Mouse (Mus musculus) forebrain, embryonic 14.5 days (tissue): Measurements from ENCODE around the gene Olfr790. TPM values are rescaled to one million over a fixed set of nuclear protein-coding genes. Genes with fewer than 3 reads are reported as not detected.

Source experiments
- ATAC-seq: fragments of 200-750 bp; cut with Nextera tagmentation; 2 replicates; pipeline ENCODE4 v1.8.0; 2017; ENCODE audit warnings: mild to moderate bottlenecking, moderate library complexity
- DNase-seq: peaks from one replicate; pipeline ENCODE4 v3.0.0-alpha.2; 2015; ENCODE audit warnings: low spot score
- H3K27ac ChIP-seq: fragments of 300-500 bp; sonication (generic); 2 replicates; pipeline ENCODE4 v1.5.1; 2014; ENCODE audit warnings: low read depth, mild to moderate bottlenecking, control low read depth, low read length, moderate library complexity
- H3K27me3 ChIP-seq: fragments of 300-500 bp; sonication (generic); replicated peaks from 2 replicates; pipeline ENCODE4 v1.6.1; 2014; ENCODE audit warnings: low read length, control low read depth, mixed read lengths; ENCODE audit not compliant: control insufficient read depth, insufficient read depth
- H3K36me3 ChIP-seq: fragments of 300-500 bp; sonication (generic); 2 replicates; pipeline ENCODE4 v1.6.1; 2014; ENCODE audit warnings: low read length, control low read depth; ENCODE audit not compliant: control insufficient read depth, insufficient read depth
- H3K4me1 ChIP-seq: fragments of 300-500 bp; sonication (generic); 2 replicates; pipeline ENCODE4 v1.6.1; 2014; ENCODE audit warnings: antibody characterized with exemption, low read length, control low read depth; ENCODE audit not compliant: control insufficient read depth, insufficient read depth
- H3K4me2 ChIP-seq: fragments of 300-500 bp; sonication (generic); 2 replicates; pipeline ENCODE4 v1.6.1; 2014; ENCODE audit warnings: mild to moderate bottlenecking, control low read depth, low read length
- H3K4me3 ChIP-seq: fragments of 300-500 bp; sonication (generic); 2 replicates; pipeline ENCODE4 v1.5.1; 2014; ENCODE audit warnings: low read depth, low read length, control low read depth
- H3K9ac ChIP-seq: fragments of 300-500 bp; sonication (generic); 2 replicates; pipeline ENCODE4 v1.6.1; 2014; ENCODE audit warnings: mild to moderate bottlenecking, low read length, control low read depth, moderate library complexity
- H3K9me3 ChIP-seq: fragments of 300-500 bp; sonication (generic); replicated peaks from 2 replicates; pipeline ENCODE4 v1.6.1; 2016; ENCODE audit warnings: low read length, control low read depth, mixed read lengths; ENCODE audit not compliant: control insufficient read depth
- WGBS: fragments of 180-500 bp; shearing (Covaris S2); extraction: QIAGEN DNeasy Blood & Tissue Kit; methylation state at CpG from one replicate; pipeline ENCODE4 v1.1.7; 2014; 5-methylcytosine and 5-hydroxymethylcytosine counted together
- polyA plus RNA-seq: library from polyadenylated mRNA; unstranded; fragments of >200 nt; fragmentation: Nextera tagmentation; extraction: Ambion mirVana; gene quantifications from 2 replicates; pipeline ENCODE4 v1.2.1, GENCODE M21; 2014

Olfr790 gene
- not detected in 2 replicates for polyA plus RNA-seq

DNA sequence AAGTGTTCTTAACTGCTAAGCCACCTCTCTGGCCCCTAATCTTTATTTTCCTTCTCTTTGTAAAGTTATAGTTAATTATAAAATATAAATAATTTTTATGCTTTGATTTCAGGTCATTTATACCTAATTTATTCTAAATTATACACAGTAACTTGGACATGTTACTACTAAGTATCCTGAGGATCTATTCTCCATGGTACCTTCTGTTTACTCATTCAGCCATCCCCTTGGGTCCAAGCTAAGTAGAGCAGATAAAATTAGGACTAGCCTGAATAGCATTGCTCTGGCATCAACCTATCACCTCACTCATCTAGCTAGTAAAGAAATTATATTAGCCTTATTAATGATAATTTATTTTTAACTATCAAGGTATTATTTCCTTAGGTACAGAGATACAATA lies at the start of gene Olfr790:
TSS of gene Olfr790 (plus strand) at position 301 of the 400 bp plus-strand sequence.
- no peaks in the 10 kb centered on the region for H3K36me3 ChIP-seq
- no peak within 1 kb of the TSS for H3K9ac ChIP-seq
- H3K9me3 ChIP-seq, result no peaks in the 10 kb centered on the region
- H3K4me2 ChIP-seq, result no peak within 1 kb of the TSS
- no peaks in the 10 kb centered on the region for H3K27me3 ChIP-seq
- H3K27ac ChIP-seq, result no peak within 1 kb of the TSS
- DNase-seq (no peak), ATAC-seq (no peak)
- H3K4me3 ChIP-seq, result no peak within 1 kb of the TSS
- no peaks in the 10 kb centered on the region for H3K4me1 ChIP-seq

DNA sequence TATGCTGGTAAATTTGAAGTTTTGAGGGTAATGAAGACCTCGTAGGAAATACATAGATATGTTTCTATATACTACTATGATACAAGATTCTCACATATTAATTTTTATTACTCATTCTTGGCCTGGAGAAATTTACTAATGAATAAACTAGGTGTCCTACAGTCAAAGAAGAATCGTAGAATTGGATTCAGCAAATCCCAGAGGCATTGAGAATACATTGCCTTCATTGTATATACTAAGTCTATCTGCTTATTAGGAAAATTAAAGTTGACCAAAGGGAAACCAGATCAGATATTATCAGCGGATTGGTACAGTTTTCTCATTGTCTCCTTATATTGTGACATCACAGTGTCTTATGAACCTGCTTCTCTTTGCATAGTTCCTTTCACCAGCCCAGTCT lies 36.7 kb upstream of the Olfr790 start, which contains the start of gene Olfr787:
TSS of gene Olfr787 (plus strand) at position 301 of the 400 bp plus-strand sequence.
- ATAC-seq, result no peak
- 91% methylated on average over 3 of the region's 3 CpGs for WGBS

GRCm38 (mm10) chr10:129470698-129471097 lies 27.6 kb upstream of the Olfr790 start, which contains the start of gene Olfr788:
Gene Olfr788, plus strand, starts transcription at chr10:129470998.
- DNase-seq (no peak), ATAC-seq (no peak)
- no peaks in the 10 kb centered on the region for H3K4me1 ChIP-seq
- no peaks in the 10 kb centered on the region for H3K36me3 ChIP-seq
- no peak within 1 kb of the TSS for H3K27ac ChIP-seq
- H3K9ac ChIP-seq, result no peak within 1 kb of the TSS
- H3K27me3 ChIP-seq, result no peaks in the 10 kb centered on the region
- H3K4me2 ChIP-seq, result no peak within 1 kb of the TSS
- H3K4me3 ChIP-seq, result no peak within 1 kb of the TSS
- no peaks in the 10 kb centered on the region for H3K9me3 ChIP-seq

More for the DNA sequence above, 36.7 kb upstream of the Olfr790 start, which contains the start of gene Olfr787:
- H3K9me3 ChIP-seq, result no peaks in the 10 kb centered on the region
- no peak for DNase-seq
- no peaks in the 10 kb centered on the region for H3K27me3 ChIP-seq
- H3K36me3 ChIP-seq, result no peaks in the 10 kb centered on the region
- H3K9ac ChIP-seq, result no peak within 1 kb of the TSS
- no peak within 1 kb of the TSS for H3K4me3 ChIP-seq
- no peak within 1 kb of the TSS for H3K4me2 ChIP-seq
- H3K27ac ChIP-seq, result no peak within 1 kb of the TSS
- H3K4me1 ChIP-seq, result no peaks in the 10 kb centered on the region

DNA sequence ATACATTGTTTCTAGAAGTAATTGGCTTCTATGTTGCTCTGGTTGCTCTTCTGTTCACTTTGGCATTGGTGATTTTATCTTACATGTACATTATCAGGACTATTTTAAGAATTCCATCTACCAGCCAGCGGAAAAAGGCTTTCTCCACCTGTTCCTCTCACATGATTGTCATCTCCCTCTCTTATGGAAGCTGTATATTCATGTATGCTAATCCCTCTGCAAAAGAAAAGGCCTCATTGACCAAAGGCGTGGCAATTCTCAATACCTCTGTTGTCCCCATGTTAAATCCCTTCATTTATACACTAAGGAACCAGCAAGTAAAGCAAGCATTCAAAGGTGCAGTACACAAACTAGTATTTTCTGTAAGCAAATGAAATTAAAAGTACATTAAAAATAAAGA lies 25.0 kb upstream of the Olfr790 start:
- no peak overlapping the region for H3K4me3 ChIP-seq
- H3K9ac ChIP-seq, result no peak overlapping the region
- no peaks in the 10 kb centered on the region for H3K36me3 ChIP-seq
- no peak for DNase-seq
- no peak overlapping the region for H3K4me2 ChIP-seq
- 34% methylated on average over 2 of the region's 2 CpGs for WGBS
- H3K27ac ChIP-seq, result no peak overlapping the region
- H3K27me3 ChIP-seq, result no peaks in the 10 kb centered on the region
- H3K4me1 ChIP-seq, result no peaks in the 10 kb centered on the region
- H3K9me3 ChIP-seq, result no peaks in the 10 kb centered on the region
- ATAC-seq, result no peak

- no peak overlapping the region for H3K4me3 ChIP-seq
- no peaks in the 10 kb centered on the region for H3K4me1 ChIP-seq
- no peak overlapping the region for H3K27ac ChIP-seq
- no peaks in the 10 kb centered on the region for H3K9me3 ChIP-seq
- H3K4me2 ChIP-seq, result no peak overlapping the region
- H3K27me3 ChIP-seq, result no peaks in the 10 kb centered on the region
- no peaks in the 10 kb centered on the region for H3K36me3 ChIP-seq
- DNase-seq (no peak), ATAC-seq (no peak)
- H3K9ac ChIP-seq, result no peak overlapping the region
Observed at GRCm38 (mm10) chr10:129473723-129474122, 24.6 kb upstream of the Olfr790 start.

DNA sequence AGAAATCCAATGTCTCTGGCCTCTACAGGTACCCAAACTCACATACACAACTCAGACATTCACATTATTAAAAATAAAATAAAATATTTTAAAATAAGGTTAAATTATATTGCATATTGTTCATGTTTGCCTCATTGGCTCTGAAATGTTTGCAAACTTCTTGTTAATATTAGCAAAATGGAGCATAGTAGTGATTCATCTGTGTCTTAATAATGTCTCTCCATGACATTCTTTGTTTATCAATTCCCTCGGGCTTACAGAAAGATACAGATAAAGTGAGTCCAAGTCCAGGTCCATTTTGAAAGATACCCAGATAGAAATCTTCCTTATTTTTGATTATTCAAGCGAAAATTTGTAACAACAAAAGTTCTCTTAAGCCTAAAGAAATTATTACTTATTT lies 13.8 kb upstream of the Olfr790 start, which contains the start of gene Olfr789:
TSS of gene Olfr789 (plus strand) at position 301 of the 400 bp plus-strand sequence.
- no peaks in the 10 kb centered on the region for H3K9me3 ChIP-seq
- no peaks in the 10 kb centered on the region for H3K4me1 ChIP-seq
- no peak for DNase-seq
- H3K36me3 ChIP-seq, result no peaks in the 10 kb centered on the region
- no peaks in the 10 kb centered on the region for H3K27me3 ChIP-seq
- 72% methylated on average over 2 of the region's 2 CpGs for WGBS
- no peak within 1 kb of the TSS for H3K9ac ChIP-seq
- H3K4me2 ChIP-seq, result no peak within 1 kb of the TSS
- no peak for ATAC-seq
- H3K4me3 ChIP-seq, result no peak within 1 kb of the TSS
- H3K27ac ChIP-seq, result no peak within 1 kb of the TSS

- ATAC-seq (no peak), DNase-seq (no peak)
- Histone ChIP-seq H3K27me3 (no peaks in the 10 kb centered on the region), H3K4me1 (no peaks in the 10 kb centered on the region), H3K4me3 (no peak overlapping the region), H3K4me2 (no peak overlapping the region), H3K9ac (no peak overlapping the region), H3K9me3 (no peaks in the 10 kb centered on the region), H3K27ac (no peak overlapping the region), H3K36me3 (no peaks in the 10 kb centered on the region)
- WGBS, result 83% methylated on average over 2 of the region's 2 CpGs
Observed at GRCm38 (mm10) chr10:129490101-129490500, 8.2 kb upstream of the Olfr790 start.

DNA sequence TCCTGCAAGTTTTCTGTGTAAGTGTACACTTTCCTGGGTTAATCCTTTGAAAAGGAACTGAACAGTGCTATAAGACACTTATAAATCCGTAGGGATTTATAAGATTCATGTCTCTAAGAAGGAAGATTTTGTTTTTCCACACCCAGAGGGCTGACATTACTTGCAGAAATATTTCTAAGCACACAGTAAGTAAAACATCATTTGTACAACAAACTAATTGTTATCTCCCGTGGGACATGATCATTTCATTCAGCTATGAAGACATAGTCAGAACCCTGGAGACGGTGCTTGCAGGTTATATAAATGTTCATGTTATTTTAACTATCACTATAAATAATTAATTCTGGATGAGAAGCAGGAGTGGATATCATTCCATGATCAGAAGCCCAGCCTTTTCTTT lies 23.2 kb downstream of the Olfr790 start, which contains the start of gene Olfr791:
TSS of gene Olfr791 (plus strand) at position 301 of the 400 bp plus-strand sequence.
- H3K9ac ChIP-seq, result no peak within 1 kb of the TSS
- H3K27me3 ChIP-seq, result no peaks in the 10 kb centered on the region
- H3K4me3 ChIP-seq, result no peak within 1 kb of the TSS
- 75% methylated on average over 3 of the region's 3 CpGs for WGBS
- no peak within 1 kb of the TSS for H3K27ac ChIP-seq
- H3K4me1 ChIP-seq, result no peaks in the 10 kb centered on the region
- no peaks in the 10 kb centered on the region for H3K36me3 ChIP-seq
- DNase-seq (no peak), ATAC-seq (no peak)
- H3K4me2 ChIP-seq, result no peak within 1 kb of the TSS
- H3K9me3 ChIP-seq, result no peaks in the 10 kb centered on the region

DNA sequence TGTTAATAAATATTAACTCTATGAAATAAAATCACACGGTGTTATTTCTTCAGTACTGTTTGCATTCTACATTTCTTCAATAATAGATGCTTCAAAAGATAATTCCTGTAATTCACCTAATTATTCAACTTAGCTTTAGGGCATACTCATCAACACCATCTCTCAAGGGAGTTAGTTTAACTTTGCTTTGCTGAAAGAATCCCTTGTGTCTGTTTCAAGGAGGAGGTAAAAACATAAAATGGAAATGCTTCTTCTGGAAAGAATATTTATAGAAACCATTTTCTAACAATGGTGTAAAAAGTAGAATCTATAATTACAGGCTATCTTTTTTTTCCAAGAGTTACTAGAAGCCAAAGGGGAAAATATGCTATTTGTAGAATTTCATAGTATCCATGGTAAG lies 40.6 kb downstream of the Olfr790 start, which contains the start of gene Olfr792:
TSS of gene Olfr792 (plus strand) at position 301 of the 400 bp plus-strand sequence.
- Histone ChIP-seq H3K4me3 (no peak within 1 kb of the TSS), H3K9ac (no peak within 1 kb of the TSS), H3K9me3 (no peaks in the 10 kb centered on the region), H3K36me3 (no peaks in the 10 kb centered on the region), H3K4me2 (no peak within 1 kb of the TSS), H3K4me1 (no peaks in the 10 kb centered on the region), H3K27me3 (no peaks in the 10 kb centered on the region), H3K27ac (no peak within 1 kb of the TSS)
- DNase-seq (no peak), ATAC-seq (no peak)
- WGBS, result 91% methylated on average over 1 of the region's 1 CpGs
